Mouse (Mus musculus) ES-E14 (cell line): ENCODE measurements at regions not wholly inside any gene's neighbourhood (a gene's known extent, or its start where the extent isn't known, plus 50 kb on each side); places are given as distances from the start of the nearest gene placed in this dataset.

Experiments
- CHD2 ChIP-seq: IDR thresholded peaks from 2 replicates; pipeline ENCODE4 v1.6.1; 2014; ENCODE audit warnings: mild to moderate bottlenecking, low read depth, low read length, inconsistent platforms
- HCFC1 ChIP-seq: IDR thresholded peaks from 2 replicates; pipeline ENCODE4 v1.6.1; 2012; ENCODE audit warnings: low read length, inconsistent platforms, borderline replicate concordance; ENCODE audit not compliant: insufficient read depth
- MAFK ChIP-seq: IDR thresholded peaks from 2 replicates; pipeline ENCODE4 v1.6.1; 2014; ENCODE audit warnings: mild to moderate bottlenecking, low read depth, low read length, inconsistent platforms; ENCODE audit not compliant: insufficient read depth
- ZC3H11A ChIP-seq: IDR thresholded peaks from 2 replicates; pipeline ENCODE4 v1.6.1; 2012; ENCODE audit warnings: low read depth, mild to moderate bottlenecking, inconsistent platforms, low read length, borderline replicate concordance
- ZNF384 ChIP-seq: IDR thresholded peaks from 2 replicates; pipeline ENCODE4 v1.6.1; 2012; ENCODE audit warnings: low read depth, low read length, inconsistent platforms

DNA sequence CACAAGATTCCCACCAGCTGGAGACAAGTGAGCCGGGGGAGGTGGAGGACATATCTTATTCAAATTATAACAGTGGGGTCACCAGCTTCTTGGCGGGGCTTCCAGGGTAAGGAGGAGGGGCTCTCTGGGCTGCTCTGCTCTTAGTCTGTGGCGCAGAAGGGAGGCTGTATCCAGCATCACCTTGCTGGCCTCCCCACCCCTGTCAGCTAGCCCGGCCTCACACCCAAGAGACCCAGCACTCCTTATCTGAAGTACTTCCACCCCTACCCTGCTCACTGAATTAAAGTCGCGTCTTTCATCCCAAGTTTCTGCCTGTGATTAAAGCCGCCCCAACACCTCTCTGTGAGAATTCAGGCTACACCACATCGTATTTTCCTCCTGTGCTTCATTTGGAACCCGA lies 119.8 kb upstream of the Zfp507 start:
- no peak for TF ChIP-seq ZNF384
- no peak for TF ChIP-seq ZC3H11A
- TF ChIP-seq CHD2 = no peak
- no peak for TF ChIP-seq HCFC1
- TF ChIP-seq MAFK = no peak
